Mouse (Mus musculus): ENCODE measurements around the gene 1700015G11Rik. TPM values are rescaled to one million over a fixed set of nuclear protein-coding genes. Genes with fewer than 3 reads are reported as not detected.

Gene 1700015G11Rik
- not detected in 2 replicates for polyA plus RNA-seq (2016; fragmentation: Nextera tagmentation; extraction: Ambion mirVana)

DNA sequence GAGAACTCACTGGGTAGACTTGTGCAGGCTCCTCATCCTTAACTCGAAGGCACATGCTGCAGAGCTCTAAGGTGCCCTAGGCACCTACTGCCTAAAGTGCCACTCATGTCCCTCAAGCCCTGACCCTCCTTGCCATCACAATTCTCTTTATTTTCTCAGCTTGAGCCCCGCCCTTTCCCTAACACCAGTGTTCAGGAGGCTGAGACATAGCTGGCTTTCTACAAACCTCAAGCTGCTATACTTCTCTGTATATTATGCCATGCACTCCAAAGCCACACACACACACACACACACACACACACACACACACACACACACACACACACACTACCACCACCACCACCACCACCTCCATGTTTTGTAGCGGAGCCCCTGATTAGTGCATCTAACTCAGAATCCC lies at the start of gene 1700015G11Rik:
1700015G11Rik (minus strand) TSS at position 101 of the 400 bp plus-strand sequence.
- no peaks in the 10 kb centered on the region for H3K36me3 ChIP-seq (replicated peaks)

DNA sequence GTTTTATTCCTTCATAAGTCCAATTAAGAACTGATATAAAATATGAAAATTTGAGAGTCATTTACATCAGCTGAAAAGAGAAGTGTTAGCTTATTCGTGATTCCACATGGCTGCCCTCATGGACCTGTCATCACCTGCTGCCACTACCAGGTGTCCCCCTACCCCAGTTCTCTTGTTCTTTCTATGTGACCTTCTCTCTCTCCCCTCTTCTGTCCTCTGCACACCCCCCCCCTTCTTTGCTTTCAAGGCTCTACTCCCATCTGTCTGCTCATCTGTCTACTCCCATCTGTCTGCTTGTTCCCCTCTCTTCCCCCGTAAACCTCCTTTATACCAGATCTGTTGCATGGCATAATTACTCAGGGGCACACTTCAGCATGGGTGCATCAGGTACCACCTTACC lies 41.4 kb upstream of the 1700015G11Rik start:
- Histone ChIP-seq H3K36me3 (replicated peaks) (no peaks in the 10 kb centered on the region), H3K9me3 (no peaks in the 10 kb centered on the region), H3K27ac (replicated peaks) (no peak overlapping the region), H3K4me1 (no peaks in the 10 kb centered on the region), H3K27me3 (replicated peaks; ENCODE audit: low read depth, poor library complexity, severe bottlenecking) (no peaks in the 10 kb centered on the region), H3K4me3 (no peak overlapping the region)
- WGBS = 76% methylated on average over 2 of the region's 2 CpGs
- DNase-seq (ENCODE audit: low spot score) = no peak

More for the DNA sequence above, at the start of gene 1700015G11Rik:
- no peak within 1 kb of the TSS for H3K4me3 ChIP-seq
- no peaks in the 10 kb centered on the region for H3K4me1 ChIP-seq
- DNase-seq (ENCODE audit: low spot score) = no peak
- H3K9me3 ChIP-seq = no peaks in the 10 kb centered on the region
- H3K27ac ChIP-seq (replicated peaks) = no peak within 1 kb of the TSS
- H3K27me3 ChIP-seq (replicated peaks; ENCODE audit: low read depth, poor library complexity, severe bottlenecking) = no peaks in the 10 kb centered on the region
- 88% methylated on average over 3 of the region's 3 CpGs for WGBS

DNA sequence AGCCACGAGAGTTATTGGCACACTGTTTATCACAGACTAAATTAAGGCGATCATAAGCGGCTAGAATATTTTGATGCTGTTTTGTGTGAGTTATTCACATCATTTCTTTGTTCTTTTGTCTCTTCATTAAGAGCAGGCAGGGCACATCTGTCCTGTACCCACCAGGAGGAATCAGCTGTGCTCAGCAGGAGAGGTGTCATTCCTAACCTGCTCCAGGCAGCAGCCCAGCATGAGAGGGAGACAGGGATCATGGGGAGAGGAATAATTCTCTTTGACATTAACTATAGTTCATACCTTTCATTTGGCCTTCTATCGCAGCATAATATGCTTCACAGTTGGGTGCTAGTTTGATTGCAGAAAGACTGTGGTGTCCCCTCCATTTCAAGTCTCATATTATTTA lies 40.7 kb upstream of the 1700015G11Rik start:
- H3K27me3 ChIP-seq (replicated peaks; ENCODE audit: low read depth, poor library complexity, severe bottlenecking) = no peaks in the 10 kb centered on the region
- H3K4me3 ChIP-seq = no peak overlapping the region
- no peaks in the 10 kb centered on the region for H3K9me3 ChIP-seq
- H3K27ac ChIP-seq (replicated peaks) = no peak overlapping the region
- no peak for DNase-seq (ENCODE audit: low spot score)
- WGBS = 67% methylated on average over 4 of the region's 4 CpGs
- H3K36me3 ChIP-seq (replicated peaks) = no peaks in the 10 kb centered on the region
- no peaks in the 10 kb centered on the region for H3K4me1 ChIP-seq

DNA sequence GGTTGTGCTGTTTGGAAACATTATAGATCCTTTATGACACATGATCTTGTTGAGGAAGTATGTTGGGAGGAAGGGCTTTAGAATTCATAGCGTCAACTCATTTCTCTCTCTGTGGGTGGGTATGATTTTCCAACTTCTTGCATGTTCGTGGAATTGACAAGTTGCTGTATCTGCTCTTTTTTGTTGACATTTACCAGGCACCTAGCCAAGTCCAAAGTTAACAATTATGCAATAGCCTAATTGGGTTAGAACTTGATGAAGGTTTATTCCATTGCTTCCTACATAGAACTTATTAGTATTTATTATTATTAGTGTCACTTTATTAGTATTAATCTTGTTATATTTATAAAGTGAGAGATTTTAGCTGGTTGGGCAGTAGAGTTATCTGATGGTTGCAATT lies 40.3 kb upstream of the 1700015G11Rik start:
- Histone ChIP-seq H3K4me1 (no peaks in the 10 kb centered on the region), H3K27me3 (replicated peaks; ENCODE audit: low read depth, poor library complexity, severe bottlenecking) (no peaks in the 10 kb centered on the region), H3K4me3 (no peak overlapping the region), H3K27ac (replicated peaks) (no peak overlapping the region), H3K36me3 (replicated peaks) (no peaks in the 10 kb centered on the region), H3K9me3 (no peaks in the 10 kb centered on the region)
- 89% methylated on average over 2 of the region's 2 CpGs for WGBS
- no peak for DNase-seq (ENCODE audit: low spot score)

DNA sequence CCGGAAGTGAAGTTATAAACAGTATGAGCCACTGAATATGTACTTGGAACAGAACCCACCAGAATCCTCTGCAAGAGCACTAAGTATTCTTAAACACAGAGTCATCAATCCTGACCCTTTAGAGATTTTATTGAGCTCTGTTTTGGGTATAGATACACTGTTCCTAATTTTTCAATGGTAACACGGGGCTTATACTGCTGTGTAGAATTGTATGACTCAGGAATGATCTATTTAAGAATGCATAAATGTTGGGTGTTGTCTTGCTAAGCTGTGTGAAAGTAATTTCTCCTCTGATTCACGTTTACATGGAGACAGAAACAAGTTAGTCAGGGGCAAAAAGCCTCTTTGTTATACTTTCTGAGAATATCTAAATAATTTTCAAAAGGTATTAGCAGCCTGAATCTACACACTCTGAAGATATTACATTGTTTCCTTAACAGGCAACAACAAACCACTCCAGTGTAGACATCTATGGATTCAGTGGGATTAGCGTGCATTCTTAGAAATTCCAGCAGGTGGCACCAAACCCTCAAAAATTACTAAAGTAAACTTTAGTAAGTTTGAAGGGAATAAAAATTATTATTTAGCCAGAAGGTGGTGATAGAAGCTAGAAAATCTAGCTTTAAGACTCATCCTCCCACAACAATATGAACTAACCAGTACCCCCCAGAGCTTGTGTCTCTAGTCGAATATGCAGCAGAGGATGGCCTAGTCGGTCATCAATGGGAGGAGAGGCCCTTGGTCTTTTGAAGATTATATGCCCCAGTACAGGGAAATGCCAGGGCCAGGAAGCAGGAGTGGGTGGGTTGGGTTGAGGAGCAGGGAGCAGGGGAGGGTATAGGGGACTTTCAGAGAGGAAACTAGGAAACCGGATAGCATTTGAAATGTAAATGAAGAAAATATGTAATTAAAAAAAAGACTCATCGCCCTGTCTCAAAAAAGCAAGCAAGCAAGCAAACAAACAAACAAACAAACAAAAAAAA lies 22.4 kb upstream of the 1700015G11Rik start:
- Histone ChIP-seq H3K9me3 (no peaks in the 10 kb centered on the region), H3K4me3 (no peak overlapping the region), H3K27ac (replicated peaks) (no peak overlapping the region), H3K36me3 (replicated peaks) (no peaks in the 10 kb centered on the region), H3K4me1 (no peaks in the 10 kb centered on the region), H3K27me3 (replicated peaks; ENCODE audit: low read depth, poor library complexity, severe bottlenecking) (no peaks in the 10 kb centered on the region)
- peak; percentile 17 for DNase-seq (ENCODE audit: low spot score)
- 51% methylated on average over 8 of the region's 8 CpGs for WGBS

DNA sequence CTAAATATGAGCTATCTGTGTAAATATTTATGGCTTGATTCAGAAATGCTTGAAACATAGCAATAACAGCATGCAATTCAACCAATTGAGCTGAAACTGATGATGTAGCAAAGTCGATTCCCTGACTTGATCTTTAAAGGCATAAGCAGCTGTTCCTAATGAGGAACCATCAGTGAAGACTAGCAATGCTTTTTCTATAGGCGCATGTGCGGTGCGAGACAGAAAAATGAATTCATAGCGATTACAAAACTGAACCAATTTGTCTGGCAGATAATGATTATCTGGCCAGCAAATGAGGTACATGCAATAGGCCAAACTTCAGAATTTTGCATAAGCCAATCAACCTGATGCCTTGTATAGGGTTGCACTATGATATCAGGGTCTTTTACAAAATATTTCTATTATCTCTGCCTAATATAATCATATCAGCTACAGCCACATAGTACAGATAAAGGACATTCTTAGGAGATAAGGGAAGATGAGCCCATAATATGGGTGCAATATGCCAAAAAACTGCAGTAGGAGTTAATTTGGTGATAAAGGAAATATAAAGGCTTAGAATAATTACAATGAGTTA lies 8.6 kb upstream of the 1700015G11Rik start:
- Histone ChIP-seq H3K27me3 (replicated peaks; ENCODE audit: low read depth, poor library complexity, severe bottlenecking) (no peaks in the 10 kb centered on the region), H3K9me3 (no peaks in the 10 kb centered on the region), H3K4me3 (no peak overlapping the region), H3K27ac (replicated peaks) (no peak overlapping the region), H3K36me3 (replicated peaks) (no peaks in the 10 kb centered on the region), H3K4me1 (no peaks in the 10 kb centered on the region)
- no peak for DNase-seq (ENCODE audit: low spot score)
- WGBS = 92% methylated on average over 5 of the region's 5 CpGs

DNA sequence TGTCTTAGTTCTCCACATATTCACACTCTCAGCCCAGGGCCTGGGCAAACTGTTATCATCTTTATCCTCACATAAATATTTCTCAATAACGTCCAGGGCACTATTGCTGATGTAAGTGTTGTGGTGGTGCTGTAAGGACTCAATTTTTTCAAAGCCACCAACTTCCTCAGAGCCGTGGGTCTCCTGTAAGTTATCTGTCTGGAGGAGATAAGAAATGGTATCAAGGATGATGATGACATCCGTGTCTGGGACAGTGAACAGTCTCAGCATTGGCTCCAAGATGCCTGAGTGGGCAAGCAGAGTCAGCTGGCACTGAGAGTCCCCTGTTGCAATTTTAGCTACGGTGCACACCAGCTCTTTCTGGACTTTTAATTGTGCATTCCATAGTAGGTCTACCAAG lies 6.5 kb upstream of the 1700015G11Rik start:
- H3K4me3 ChIP-seq = no peak overlapping the region
- H3K27ac ChIP-seq (replicated peaks) = no peak overlapping the region
- H3K9me3 ChIP-seq = no peaks in the 10 kb centered on the region
- H3K4me1 ChIP-seq = no peaks in the 10 kb centered on the region
- H3K27me3 ChIP-seq (replicated peaks; ENCODE audit: low read depth, poor library complexity, severe bottlenecking) = no peaks in the 10 kb centered on the region
- DNase-seq (ENCODE audit: low spot score) = no peak
- H3K36me3 ChIP-seq (replicated peaks) = no peaks in the 10 kb centered on the region
- 81% methylated on average over 4 of the region's 4 CpGs for WGBS

DNA sequence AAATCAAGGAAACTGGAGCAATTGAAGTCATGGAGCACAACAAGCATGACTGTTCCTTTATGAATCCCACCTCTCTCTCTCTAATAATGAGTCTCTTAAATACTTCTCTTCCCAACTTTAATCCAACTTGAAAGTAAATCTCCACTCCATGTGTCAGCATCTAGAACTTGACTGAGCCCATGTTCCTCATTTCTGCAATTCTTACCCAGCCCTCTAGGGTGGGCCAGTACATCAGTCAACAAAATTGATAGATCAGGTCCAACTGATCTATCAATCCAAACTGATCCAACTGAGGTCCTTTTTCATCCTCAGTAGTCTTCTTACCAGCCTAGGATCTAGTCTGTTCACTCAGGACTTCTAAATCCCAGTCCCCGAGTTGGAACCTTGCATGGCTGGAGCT lies 348 bp downstream of the 1700015G11Rik start:
- H3K4me3 ChIP-seq = no peak overlapping the region
- H3K4me1 ChIP-seq = no peaks in the 10 kb centered on the region
- no peaks in the 10 kb centered on the region for H3K9me3 ChIP-seq
- no peaks in the 10 kb centered on the region for H3K36me3 ChIP-seq (replicated peaks)
- WGBS = 80% methylated on average over 1 of the region's 1 CpGs
- no peak for DNase-seq (ENCODE audit: low spot score)
- H3K27me3 ChIP-seq (replicated peaks; ENCODE audit: low read depth, poor library complexity, severe bottlenecking) = no peaks in the 10 kb centered on the region
- no peak overlapping the region for H3K27ac ChIP-seq (replicated peaks)

DNA sequence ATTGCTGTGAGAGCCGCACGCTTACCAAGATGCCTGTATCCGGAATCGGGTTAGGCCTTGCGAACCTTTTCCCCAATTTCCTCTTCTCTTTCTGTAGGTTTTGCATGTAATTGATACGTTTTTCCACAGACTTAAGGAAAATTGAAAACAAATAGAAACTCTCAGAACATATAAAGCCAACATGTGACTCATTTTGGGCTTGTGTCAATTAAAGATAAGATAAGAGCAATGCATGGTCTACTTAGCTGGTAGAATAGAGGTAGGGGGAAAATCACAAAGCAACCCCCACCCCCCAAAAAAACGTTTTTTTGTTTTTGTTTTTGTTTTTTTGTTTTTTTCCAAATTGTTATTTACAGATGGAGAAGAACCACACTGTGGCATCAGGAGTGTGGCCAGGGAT lies 2.1 kb downstream of the 1700015G11Rik start:
- DNase-seq (ENCODE audit: low spot score) = no peak
- Histone ChIP-seq H3K27ac (replicated peaks) (no peak overlapping the region), H3K4me3 (no peak overlapping the region), H3K27me3 (replicated peaks; ENCODE audit: low read depth, poor library complexity, severe bottlenecking) (no peaks in the 10 kb centered on the region), H3K9me3 (no peaks in the 10 kb centered on the region), H3K4me1 (no peaks in the 10 kb centered on the region), H3K36me3 (replicated peaks) (no peaks in the 10 kb centered on the region)
- 77% methylated on average over 7 of the region's 7 CpGs for WGBS

DNA sequence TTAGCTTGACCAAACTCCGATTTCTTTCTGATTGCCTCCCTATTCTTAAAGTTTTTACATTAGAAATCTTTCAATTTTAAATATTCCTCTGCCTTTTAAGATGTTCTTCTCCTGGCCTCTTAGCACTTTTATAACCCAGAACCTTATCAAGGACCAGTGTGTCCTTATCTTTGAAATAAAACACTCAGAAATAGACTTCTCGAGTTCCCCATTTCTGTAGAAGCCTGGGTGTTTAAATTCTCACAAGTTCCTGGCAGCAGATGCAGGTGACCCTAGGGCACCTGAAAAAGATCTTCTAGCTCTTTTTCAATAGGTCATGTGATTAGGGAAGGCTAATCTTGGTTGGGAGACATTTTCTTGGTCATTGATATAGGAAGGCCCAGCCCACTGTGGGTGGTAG lies 8.4 kb downstream of the 1700015G11Rik start:
- Histone ChIP-seq H3K9me3 (no peaks in the 10 kb centered on the region), H3K27ac (replicated peaks) (no peak overlapping the region), H3K4me1 (peaks cover 12% of the 10 kb centered on the region), H3K36me3 (replicated peaks) (no peaks in the 10 kb centered on the region), H3K27me3 (replicated peaks; ENCODE audit: low read depth, poor library complexity, severe bottlenecking) (peaks cover 28% of the 10 kb centered on the region), H3K4me3 (no peak overlapping the region)
- 87% methylated on average over 2 of the region's 2 CpGs for WGBS
- DNase-seq (ENCODE audit: low spot score) = no peak

DNA sequence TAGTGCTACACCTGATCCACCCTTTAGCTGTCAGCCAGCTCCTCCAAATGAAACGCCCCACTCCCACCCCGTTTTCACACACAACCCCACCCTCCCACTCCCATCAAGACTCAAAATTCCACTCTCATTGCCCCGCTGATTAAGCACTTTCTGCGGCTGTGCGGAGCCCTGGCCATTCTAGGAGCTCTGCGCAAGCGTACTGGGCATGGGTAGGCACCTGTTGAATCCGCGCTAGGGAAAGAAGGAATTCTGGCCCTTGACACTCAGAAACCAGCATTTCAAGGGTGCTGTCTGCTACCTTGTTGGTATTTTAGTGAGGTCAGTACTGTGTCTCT lies 9.3 kb downstream of the 1700015G11Rik start:
- peak overlapping the region; percentile 79 for H3K27ac ChIP-seq (replicated peaks)
- no peaks in the 10 kb centered on the region for H3K9me3 ChIP-seq
- no peaks in the 10 kb centered on the region for H3K36me3 ChIP-seq (replicated peaks)
- WGBS = 2% methylated on average over 9 of the region's 9 CpGs
- no peak for DNase-seq (ENCODE audit: low spot score)
- H3K4me1 ChIP-seq = peaks cover 12% of the 10 kb centered on the region
- peak overlapping the region; percentile 70 for H3K4me3 ChIP-seq
- H3K27me3 ChIP-seq (replicated peaks; ENCODE audit: low read depth, poor library complexity, severe bottlenecking) = peaks cover 28% of the 10 kb centered on the region

DNA sequence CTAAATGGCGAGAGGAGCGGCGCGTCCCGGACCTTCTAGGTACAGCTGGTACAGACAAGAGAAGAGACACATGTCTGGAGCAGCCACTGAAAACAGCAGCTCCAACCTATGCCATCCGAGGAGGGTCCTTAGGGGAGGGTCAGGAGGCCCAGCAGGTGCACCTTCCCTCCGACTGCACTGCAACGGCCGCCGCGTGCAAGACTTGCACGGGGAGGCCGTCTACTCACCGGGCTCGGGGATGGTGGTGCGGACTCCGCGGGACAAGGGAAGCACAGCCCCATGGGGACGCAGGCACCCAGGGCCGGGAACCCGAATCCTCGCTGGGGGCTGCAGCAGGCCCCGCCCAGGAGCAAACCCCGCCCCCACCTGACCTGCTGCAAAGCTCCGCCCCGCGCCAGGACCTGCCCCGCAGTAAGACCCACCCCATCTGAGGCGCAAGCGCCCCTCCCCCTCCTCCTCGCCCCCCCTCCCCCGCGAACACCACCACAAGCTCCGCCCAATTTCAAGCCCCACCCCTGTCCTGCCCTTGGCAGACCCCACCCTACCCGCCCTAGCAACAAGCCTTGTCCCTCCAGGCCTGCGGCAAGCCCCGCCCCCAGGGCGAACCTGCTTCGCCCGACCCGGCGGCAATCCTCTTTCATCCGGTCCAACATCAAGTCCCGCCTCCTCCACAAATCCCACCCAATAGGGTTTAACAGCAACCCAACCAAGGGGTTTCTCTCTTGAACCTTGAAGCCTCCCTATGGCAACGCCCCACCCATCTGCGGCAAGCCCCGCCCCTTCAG lies 9.8 kb downstream of the 1700015G11Rik start, which contains the start of gene Svip:
Svip (minus strand) TSS at position 508 of the 785 bp plus-strand sequence.
- Histone ChIP-seq H3K36me3 (replicated peaks) (no peaks in the 10 kb centered on the region), H3K9me3 (no peaks in the 10 kb centered on the region), H3K27ac (replicated peaks) (peak within 1 kb of the TSS; percentile 79), H3K27me3 (replicated peaks; ENCODE audit: low read depth, poor library complexity, severe bottlenecking) (peaks cover 28% of the 10 kb centered on the region), H3K4me1 (peaks cover 12% of the 10 kb centered on the region), H3K4me3 (peak within 1 kb of the TSS; percentile 70)
- peak; percentile 92 for DNase-seq (ENCODE audit: low spot score)
- WGBS = under 1% methylated on average over 45 of the region's 47 CpGs
